Mouse (Mus musculus): ENCODE data around the gene Pafah1b1.
A peak's percentile ranks its signal among the peaks of the same experiment; 100 is the strongest.

Gene Pafah1b1

DNA sequence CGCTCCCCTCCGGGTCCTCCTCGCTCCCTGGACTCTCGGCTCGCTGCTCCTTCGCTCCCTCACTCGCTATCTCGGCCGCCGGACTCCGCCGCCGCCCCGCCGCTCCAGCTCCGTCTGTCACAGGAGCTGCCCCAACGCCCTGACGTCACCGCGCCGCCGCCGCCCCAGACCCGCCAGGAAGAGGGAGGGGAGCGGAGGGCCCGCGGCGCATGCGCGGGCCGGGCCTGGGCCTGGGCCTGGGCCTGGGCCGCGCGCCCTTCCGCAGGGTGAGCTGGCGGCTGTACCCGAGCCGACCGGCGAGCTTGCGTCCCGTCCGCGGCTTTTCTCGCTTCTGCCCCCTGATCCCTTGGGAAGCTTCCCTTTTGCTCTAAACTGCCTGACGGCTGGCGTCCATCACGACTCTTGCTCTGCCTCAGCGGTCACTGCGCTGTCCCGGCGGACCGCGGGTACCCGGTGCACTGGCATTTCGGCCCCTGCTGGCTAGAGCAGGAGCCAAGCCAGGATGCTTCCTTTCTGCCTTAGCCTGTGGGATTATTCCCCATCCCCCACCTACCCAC, at the start of gene Pafah1b1:
Gene Pafah1b1, minus strand, starts transcription at position 436 of the 557 bp plus-strand sequence.
- peak; percentile 77 for DNase-seq (ENCODE audit: low spot score)

DNA sequence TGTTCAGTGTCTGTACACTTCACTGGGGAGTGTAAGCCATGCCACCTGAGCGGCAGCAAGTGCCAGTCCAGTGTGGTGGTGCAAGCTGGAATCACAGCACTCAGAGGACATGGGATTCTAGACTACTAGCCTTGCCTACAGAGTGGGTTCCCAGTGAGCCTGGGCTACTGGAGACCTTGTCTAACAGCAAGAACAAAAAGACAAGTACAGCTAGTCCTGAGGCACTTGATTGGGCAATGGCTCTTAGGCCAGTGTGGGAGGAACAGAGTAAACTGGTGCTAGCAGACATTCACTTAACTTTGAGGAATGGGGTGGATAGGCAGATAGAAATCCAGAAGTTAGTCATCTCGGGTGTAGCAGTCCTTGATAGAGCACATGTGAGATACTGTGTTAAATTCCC, 47.9 kb upstream of the Pafah1b1 start:
- no peak for DNase-seq (ENCODE audit: low spot score)

DNA sequence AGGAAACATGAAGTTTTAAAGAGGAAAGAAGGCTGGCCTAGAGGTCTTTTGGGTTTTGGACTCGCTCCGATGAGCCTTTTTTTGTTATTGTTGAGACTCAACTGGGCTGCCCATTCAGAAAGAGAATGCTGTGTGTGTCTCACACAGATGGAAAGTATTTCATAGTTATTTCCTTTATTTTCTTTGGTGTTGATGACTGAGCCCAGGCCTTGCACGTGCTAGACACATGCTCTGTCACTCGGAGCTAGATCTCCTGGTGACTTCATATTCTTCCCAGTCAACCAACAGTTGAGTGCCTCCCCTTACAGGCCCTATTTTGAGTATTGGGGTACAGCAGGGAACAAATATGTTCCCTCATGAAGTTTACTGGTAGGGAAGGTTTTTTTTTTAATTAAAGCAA, 47.2 kb upstream of the Pafah1b1 start:
- no peak for DNase-seq (ENCODE audit: low spot score)

DNA sequence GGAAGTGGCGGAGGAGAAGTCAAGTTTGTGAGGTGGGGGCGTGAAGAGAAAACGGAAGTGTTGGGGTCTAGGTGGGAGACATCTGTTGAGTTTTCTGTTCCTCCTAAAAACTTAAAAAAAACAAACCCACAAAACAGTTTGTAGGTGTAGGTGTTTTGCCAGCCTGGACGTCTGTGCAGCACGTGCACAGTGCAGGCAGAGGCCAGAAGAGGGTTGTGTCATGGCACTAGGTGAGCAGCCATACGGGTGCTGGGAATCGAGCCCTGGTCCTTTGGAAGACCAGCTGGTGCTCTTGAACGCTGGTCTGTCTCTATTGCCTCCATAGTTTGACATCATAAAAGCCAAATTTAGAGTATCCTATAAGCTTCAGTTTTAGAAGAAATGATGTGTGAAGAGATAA, 46.8 kb upstream of the Pafah1b1 start:
- DNase-seq (ENCODE audit: low spot score), result no peak

DNA sequence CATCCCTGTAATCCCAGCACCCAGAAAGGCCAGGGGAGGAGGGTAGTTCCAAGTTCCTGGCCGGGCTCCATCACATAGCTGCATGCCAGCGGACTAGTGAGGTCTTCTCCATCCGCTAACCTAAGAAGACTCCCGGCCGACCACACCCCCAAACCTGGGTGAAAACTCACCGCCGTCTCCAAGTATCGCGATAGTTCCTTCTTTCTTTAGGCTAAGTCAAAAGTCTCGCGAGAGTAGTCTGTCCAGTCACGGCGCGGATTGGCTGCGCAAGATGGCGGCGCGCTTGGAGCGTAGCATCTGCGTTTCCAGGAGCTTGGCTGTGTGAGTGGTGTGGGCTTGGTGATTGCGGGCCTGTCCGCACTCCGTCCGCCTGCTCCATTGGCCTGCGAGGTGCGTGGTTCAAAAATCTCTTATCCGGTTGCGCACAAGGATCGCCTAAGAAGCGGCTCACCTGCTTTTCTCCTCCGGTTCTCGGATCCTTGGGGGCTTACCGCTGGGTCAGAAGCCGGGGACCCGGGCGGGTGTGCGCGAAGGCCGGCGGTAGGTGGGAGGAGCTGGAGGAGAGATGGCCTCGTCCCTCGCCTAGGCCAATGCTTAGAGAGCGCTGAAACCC, 46.2 kb upstream of the Pafah1b1 start, which contains the start of gene Mettl16:
Gene Mettl16, plus strand, starts transcription at position 236 of the 613 bp plus-strand sequence.
- DNase-seq (ENCODE audit: low spot score), result peak; percentile 77

DNA sequence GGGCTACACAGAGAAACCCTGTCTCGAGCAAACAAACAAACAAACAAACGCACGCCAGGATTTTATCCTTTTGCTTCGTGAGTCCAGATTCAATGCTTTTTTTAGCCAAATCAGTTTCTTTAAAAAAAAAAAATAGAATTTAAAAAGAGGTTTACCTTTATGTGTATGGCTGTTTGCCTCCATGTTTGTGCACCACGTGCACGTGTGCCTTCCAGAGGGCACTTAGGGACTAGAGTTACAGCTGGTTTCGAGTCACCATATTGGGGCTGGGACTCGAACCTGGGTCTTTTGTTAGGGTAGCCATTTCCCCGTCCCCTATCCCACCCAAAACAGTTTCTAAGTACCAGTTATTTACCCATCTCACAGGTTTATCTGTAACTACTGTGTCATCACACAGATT, 45.6 kb upstream of the Pafah1b1 start:
- DNase-seq (ENCODE audit: low spot score), result no peak

DNA sequence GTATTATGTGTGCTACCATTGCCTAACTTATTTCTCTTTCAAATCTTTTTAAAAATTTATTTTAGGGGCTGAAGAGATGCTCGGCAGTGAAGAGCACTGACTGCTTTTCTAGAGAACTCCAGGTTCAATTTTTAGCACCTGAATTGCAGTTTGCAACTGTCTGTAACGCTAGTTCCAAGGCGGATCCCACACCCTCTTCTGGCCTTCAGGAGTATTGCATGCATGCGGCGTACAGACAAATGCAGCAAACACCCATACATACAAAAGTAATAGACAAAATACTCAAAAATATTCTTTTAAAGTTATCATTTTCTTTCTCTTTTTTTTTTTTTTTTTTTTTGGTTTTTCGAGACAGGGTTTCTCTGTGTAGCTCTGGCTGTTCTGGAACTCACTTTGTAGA, 43.6 kb upstream of the Pafah1b1 start:
- no peak for DNase-seq (ENCODE audit: low spot score)

DNA sequence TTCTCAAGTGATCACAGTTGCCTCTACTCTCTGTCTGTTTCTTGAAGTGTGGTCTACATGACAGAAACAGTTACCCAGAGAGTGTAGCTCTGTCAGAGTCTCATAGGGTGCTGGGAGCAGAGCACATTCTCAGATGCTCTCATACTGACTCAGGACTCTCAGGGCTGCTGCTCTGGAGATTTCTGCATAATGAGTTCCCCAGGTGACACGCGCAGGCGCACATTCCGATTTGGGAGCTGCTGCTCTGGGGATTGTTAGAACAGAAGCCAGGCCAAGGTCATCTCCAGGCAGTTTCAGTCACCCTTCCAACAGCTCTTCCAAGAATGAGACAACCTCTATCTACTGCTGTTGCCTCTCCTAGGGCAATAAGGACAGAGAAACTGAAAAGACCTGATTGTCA, 43.0 kb upstream of the Pafah1b1 start:
- no peak for DNase-seq (ENCODE audit: low spot score)

DNA sequence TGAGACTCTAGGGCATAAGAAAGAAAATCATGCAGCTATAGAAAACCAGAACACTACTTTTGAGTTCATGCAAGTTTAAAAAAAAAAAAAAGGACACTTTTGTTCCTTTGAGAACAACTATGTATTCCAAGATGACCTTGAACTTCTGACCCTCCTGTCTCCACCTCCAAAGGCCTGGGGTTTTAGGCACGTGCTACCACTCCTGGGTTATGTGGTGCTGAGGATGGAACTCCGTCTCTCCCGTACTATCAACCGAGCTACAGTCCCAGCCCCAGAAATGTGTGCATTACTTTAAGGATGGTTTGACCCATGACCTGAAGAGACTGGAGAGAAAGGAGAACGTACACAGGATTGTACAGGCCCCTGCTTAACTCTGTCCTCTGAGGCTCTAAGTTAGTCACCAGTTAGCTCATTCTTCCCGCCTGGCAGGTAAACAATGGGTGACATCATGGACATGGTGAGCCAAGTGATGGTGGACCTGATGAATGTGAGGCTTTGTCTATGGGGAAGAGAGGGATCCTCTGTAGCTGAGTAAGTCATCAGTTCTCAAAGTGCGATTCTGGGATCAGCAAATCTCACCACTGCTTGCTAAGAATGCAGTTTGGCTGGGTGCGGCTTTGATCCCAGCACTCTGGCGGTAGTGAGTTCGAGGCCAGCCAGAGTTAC, 39.6 kb upstream of the Pafah1b1 start:
- no peak for DNase-seq (ENCODE audit: low spot score)

DNA sequence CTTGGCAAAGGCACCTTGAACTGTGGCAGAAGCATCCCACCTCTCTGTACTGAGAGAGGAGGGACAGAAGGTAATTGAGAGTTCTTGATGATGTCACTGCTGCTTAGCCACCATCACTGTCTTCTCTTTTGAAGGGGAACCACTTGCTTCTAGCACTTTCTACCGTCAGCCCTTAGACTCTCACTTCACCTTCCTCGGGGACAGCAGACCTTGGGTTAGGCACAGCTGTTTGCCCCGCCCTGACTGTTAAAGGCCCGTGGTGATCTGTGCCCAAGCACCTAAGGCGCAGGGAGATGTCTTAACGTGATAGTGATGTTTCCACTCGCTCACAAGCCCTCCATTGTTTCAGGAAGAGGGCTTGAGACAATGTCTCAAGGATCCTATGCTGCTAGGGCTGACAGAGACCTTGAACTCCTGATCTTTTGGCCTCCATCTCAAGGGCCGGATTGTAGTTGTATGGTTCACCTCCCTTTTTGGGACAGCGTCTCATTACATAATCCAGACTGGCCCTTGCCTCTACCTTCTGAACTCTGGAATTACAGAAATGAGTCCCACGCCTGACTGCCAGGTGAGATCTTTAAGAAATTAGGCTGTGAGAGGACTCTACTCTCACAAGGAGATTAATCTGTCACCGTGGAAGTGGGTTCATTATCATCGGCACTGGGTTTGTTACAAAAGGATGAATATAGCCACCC, 36.7 kb upstream of the Pafah1b1 start:
- no peak for DNase-seq (ENCODE audit: low spot score)

DNA sequence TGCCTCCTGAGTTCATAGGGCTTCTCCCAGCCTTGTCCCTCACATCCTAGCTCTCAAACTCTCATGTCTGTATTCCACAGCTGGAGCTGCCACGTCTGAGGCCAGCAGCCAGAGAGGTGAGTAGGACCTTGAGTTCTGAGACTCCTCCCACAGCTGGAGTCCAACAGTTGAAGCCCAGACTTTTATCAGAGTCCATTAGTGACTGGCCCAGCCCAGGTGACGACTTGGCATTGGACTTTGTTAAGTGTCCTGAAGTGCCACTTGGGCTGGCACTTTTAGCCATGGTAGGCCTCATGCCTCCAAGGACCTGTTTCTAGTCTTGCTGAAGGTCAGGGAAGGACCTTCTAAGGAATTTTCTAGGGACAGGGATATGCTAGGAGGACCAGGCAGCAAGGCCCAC, 32.2 kb upstream of the Pafah1b1 start:
- DNase-seq (ENCODE audit: low spot score), result no peak

DNA sequence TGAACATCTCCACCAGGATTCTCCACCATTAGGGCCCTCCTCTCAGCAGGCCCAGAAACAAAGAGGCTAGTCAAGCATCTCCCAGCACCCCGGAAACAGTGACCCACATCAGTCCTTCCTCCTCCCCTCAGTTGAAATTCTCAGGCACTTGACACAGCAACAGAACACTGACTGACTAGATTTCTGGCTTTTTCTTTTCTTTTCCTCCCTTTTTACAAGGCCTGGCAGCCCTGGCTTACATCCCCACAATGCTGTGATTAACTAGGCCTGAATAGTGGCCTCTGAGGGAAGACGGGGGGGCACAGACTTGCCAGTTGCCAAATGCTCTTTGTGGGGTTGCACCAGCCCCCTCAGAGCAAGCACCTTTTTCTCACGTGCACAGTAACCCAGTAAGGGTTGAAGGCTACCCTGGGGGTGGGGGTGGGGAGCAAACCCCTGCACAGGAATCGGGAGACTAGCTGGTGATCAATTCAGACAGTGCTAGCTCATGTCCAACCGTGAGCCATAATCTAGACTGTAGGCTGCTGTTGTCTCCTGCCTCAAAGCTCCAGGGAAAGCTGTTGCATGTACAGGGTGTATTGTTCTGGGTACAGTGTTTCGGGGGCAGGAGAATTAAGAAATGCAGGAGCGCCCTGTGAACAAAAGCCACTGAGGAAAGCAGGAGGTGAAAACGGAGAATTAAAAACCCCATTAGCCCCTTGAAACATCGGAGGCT, 27.0 kb upstream of the Pafah1b1 start:
- no peak for DNase-seq (ENCODE audit: low spot score)

DNA sequence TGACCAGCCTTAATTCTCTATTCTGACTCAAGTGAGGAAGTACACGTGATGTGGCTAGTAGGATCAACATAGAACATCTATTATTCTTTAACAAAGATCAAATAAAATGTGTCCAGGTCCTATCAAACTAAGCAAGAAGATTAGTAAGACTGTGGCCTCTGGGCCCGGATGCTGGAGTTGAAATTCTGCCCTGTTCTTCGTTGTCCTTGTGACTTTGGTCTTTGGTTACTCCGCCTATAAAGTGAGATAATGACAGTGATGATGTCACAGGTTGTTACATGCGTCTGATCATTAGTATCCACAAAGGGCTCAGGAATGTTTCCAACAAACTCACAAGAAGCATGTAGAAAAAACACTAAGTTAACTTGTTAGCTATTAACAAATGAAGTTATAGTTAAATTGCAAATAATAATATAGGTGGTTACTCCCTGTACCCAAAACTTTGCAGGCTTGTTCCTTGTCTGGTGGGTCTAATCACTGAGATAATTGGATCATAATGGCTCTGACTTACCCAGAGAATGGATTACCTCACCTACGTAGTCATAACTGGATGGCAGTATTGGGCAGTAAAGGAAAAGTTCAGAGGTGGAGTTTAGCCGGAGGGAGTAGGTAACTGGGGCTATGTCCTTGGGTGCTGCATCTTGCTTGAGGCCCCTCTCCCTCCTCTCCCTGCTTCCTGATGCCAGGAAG, 26.3 kb upstream of the Pafah1b1 start:
- no peak for DNase-seq (ENCODE audit: low spot score)

DNA sequence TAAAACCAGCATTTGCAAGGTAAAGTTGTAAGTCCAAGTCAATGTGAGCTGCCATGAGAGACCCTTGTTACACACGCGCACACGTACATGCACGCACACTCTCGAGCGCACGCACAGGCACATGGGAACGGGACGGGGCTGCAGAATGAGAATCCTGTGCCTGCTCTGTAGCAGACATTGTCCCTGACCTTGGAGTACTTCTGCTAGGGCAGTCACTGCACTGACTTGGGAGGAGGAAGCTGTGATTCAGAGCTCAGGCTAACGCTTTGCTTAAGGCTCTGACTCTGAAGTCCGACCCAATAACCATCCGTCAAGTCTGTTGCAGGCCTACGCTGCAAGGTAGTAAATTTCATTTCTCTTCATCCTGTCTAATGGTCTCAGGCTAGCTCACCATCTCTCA, 24.8 kb upstream of the Pafah1b1 start:
- DNase-seq (ENCODE audit: low spot score), result no peak

DNA sequence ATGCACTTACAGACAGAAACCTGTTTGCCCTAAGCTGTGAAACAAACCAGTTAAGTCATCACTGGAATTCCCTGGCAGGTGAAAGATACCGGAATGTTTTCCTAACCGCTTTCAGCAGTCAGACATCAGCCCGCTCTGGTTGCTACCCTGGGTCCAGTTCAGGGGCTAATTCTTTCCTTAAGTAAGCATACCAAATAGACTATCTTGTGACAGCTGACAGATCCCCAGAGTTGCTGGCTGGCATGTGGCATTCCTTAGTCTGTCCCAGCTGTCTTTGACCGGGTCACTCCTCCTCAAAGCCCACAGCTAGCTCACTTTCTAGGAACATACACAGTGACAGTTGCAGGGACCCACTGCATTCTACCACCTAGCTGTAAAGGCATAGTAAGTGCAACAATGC, 23.6 kb upstream of the Pafah1b1 start:
- no peak for DNase-seq (ENCODE audit: low spot score)

DNA sequence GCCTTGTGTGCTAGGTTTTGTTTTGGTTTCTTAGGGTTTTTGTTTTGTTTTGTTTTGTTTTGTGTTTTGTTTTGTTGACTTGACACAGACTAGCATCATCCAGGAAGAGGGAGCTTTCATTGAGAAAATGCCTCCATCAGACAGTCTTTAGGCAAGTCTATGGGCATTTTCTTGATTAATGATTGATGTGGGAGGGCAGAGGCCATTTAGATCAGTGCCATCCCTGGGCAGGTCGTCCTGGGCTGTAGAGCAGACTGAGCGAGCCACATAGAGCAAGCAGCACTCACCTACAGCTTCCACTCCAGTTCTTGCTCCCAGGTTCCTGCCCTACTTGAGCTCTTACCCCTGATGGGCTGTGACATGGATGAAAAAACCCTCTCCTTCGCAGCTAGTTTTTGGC, 13.4 kb upstream of the Pafah1b1 start:
- DNase-seq (ENCODE audit: low spot score), result no peak

DNA sequence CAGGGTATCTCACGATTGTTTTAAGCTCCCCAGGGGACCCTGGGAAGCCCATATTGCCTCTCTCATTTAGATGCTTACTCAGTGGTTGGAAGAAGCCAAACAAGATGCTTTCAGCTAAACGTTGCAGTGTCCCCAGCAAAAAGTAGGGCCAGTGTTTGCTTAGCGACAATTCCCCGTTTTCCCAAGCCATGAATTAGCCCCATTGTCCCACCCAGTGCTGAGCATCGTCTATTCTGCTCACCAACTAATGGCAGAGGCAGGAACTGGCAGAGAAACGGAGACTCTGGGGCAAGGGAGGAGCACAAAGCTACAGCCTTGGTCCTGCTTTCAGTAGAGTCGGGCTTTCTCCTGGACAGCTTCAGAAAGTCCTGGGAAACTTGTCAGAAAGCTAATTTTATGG, 10.4 kb upstream of the Pafah1b1 start:
- no peak for DNase-seq (ENCODE audit: low spot score)

DNA sequence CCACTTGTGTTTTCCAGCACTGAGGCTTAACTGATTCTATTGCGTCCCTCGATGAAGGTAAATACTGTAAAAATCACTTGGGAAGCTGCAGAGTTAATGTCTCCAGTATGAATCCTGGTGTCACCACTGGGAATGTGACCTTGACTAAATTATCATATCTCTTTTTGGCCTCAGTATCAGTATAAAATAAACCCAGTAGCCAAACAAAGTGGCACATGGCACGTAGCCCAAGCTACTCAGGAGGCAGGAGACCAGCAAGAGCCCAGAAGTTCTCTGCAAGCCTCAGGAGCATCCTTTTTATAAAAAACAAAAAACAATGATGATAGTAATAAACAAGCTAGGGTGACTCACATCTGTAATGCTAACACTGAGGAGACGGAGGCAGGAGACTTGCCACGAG, 711 bp upstream of the Pafah1b1 start:
- DNase-seq (ENCODE audit: low spot score), result no peak

DNA sequence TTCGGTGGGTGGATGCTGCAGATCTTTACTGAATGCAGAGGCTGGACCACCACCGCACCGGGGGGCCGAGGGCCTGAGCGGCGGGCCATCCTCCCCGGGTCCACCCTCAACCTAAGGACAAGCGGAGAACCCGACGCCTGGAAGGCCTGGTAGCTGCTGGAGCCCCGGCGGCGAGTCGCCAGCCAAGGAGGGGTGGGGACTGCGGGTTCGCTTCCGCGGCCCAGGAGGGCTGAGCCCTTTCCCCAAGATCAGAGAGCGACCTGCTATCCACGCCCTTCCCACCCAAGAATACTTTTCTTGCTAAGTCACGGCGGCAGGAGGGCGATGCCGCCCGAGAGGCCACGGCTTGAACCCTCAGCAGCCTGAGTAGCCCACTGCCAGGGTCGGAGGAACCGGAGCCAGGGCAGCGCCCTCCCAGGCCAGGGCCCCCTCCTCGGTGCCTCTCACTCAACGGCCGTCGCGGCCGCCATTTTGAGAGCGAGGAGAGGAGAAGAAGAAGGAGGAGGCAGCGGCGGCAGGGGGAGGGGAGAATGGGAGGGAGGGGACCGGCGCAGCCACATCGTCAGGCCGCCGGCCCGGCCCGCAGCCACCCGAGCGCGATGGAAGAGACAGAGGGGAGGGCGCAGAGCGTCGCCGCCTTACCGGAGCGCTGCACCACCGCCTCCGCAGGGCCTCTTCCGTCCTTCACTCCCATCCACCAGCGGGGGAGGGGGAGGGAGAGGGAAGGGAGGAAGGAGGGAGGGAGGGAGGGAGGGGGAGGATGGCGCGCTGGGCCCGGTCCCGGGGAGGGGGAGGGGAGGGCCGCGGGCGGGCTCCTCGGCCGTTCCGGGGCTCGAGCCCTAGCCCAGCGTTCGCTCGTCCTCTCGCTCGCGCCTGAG, 874 bp downstream of the Pafah1b1 start:
- peak; percentile 49 for DNase-seq (ENCODE audit: low spot score)

DNA sequence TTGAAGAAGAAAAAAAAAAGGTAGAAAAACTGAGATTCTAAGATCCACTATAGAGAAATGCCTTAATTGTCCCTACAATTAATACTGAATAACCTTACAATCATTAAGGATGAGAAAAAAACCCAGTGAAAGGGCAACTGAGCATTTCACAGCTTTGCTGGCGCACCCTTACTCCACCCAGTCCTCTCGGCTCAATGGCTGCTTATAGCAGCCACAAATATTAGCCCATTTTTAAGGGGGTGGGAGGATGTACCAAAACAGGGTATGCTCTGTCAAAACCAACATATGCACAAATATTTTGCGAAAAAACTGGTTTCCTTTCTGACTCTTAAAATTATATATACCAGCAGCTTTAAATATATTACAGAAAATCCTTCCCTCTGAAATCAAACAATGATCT, 2.5 kb downstream of the Pafah1b1 start:
- DNase-seq (ENCODE audit: low spot score), result no peak

DNA sequence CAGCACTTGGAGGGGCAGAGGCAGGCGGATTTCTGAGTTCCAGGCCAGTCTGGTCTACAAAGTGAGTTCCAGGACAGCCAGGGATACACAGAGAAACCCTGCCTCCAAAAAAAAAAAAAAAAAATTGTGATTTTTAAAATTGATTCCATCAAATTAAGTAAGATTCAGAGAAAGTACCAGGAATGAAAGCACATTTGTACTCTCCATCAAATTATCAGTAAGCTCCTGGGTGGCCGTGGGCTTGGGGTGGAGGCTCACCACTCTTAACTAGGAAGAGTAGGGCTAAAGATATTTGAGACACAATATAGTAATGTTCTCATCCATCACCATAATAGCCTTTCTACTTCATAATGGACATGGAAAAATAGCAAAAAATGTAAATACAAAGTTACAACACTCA, 3.3 kb downstream of the Pafah1b1 start:
- DNase-seq (ENCODE audit: low spot score), result no peak

Data from urinary bladder, postnatal 10 days (tissue).